ENCODE assay signal across 11 mouse cellular contexts in genomic region chr4:148711323-148711722, GRCm38 (mm10).
A peak's percentile ranks its signal among the peaks of the same experiment; 100 is the strongest.
DNase-seq lines count a peak whose midpoint lies in the region; ATAC-seq lines count a peak whose summit lies in the region.
"Had no signal": no experiment of that assay in that cellular context is flagged by ENCODE, and none has a peak within 500 bp of the region (broad histone marks: within the 10 kb centered on the region; RNA-seq: fewer than 3 reads in every experiment).

No protein-coding gene starts in this region.

- H3K4me1 ChIP-seq in kidney, embryonic 14.5 days (ENCODE audit: control insufficient read depth, insufficient read depth, low read length): peaks cover 17% of the 10 kb centered on the region
- peaks cover 18% of the 10 kb centered on the region for H3K4me1 ChIP-seq in forebrain, embryonic 16.5 days (replicated peaks; ENCODE audit: control insufficient read depth, insufficient read depth, low read length)
- H3K4me1 ChIP-seq in midbrain, embryonic 16.5 days (ENCODE audit: control insufficient read depth, insufficient read depth, low read length): peaks cover 6% of the 10 kb centered on the region

- H3K27me3 ChIP-seq in kidney, embryonic 14.5 days (ENCODE audit: control insufficient read depth, insufficient read depth, low read length): 0 out of 2 replicates have a peak, but pooled peaks cover 2% of the 10 kb centered on the region
- H3K27me3 ChIP-seq in forebrain, embryonic 16.5 days (replicated peaks; ENCODE audit: control insufficient read depth, insufficient read depth, low read length): no peaks in the 10 kb centered on the region
- no peaks in the 10 kb centered on the region for H3K27me3 ChIP-seq in midbrain, embryonic 16.5 days (ENCODE audit: control insufficient read depth, insufficient read depth, low read depth, low read length)

- H3K9me3 ChIP-seq in kidney, embryonic 14.5 days (ENCODE audit: control insufficient read depth, low read length): no peaks in the 10 kb centered on the region
- no peaks in the 10 kb centered on the region for H3K9me3 ChIP-seq in forebrain, embryonic 16.5 days (ENCODE audit: control insufficient read depth, low read length)
- no peaks in the 10 kb centered on the region for H3K9me3 ChIP-seq in midbrain, embryonic 16.5 days (replicated peaks; ENCODE audit: control insufficient read depth, low read length, poor library complexity, severe bottlenecking)
- H3K9me3 ChIP-seq: intestine, embryonic 15.5 days had no signal

- no peak for DNase-seq in kidney, adult 11 months
- DNase-seq in ovary, postnatal 10 days (ENCODE audit: low spot score): no peak
- DNase-seq in adrenal gland, postnatal 25 days: no peak
- no peak for DNase-seq in left cerebral cortex, adult 18-20 months (ENCODE audit: low spot score in 2 of 2)
- DNase-seq: gastrocnemius, postnatal 36 days; liver, postnatal 0 days had no signal

- H3K4me2 ChIP-seq in kidney, embryonic 14.5 days (replicated peaks; ENCODE audit: low read depth, low read length): no peak overlapping the region
- H3K4me2 ChIP-seq in forebrain, embryonic 16.5 days (ENCODE audit: low read length): no peak overlapping the region
- no peak overlapping the region for H3K4me2 ChIP-seq in midbrain, embryonic 16.5 days (ENCODE audit: low read length)
- H3K4me2 ChIP-seq: intestine, embryonic 15.5 days had no signal

- ATAC-seq in kidney, embryonic 14.5 days (ENCODE audit: low FRiP score, low TSS enrichment): peak; percentile 45; the same call in 1 of the 2 replicates
- peak; percentile 28; the same call in 1 of the 2 replicates for ATAC-seq in common myeloid progenitor, adult 5-6 weeks (replicated peaks; ENCODE audit: low read depth, poor library complexity, severe bottlenecking)
- ATAC-seq in forebrain, embryonic 16.5 days: peak; percentile 82
- ATAC-seq in midbrain, embryonic 16.5 days: 0 out of 2 replicates have a peak, but pooled peaks have one; percentile 15
- ATAC-seq: intestine, embryonic 15.5 days; liver, postnatal 0 days had no signal

- no peak overlapping the region for H3K9ac ChIP-seq in kidney, embryonic 14.5 days (ENCODE audit: low read depth, low read length)
- H3K9ac ChIP-seq in forebrain, embryonic 16.5 days (replicated peaks; ENCODE audit: low read depth, low read length): 0 out of 2 replicates have a peak overlapping the region, but pooled peaks have one; percentile 28
- H3K9ac ChIP-seq in midbrain, embryonic 16.5 days (ENCODE audit: low read depth, low read length): no peak overlapping the region
- H3K9ac ChIP-seq: intestine, embryonic 15.5 days; liver, postnatal 0 days had no signal

- no peak overlapping the region for H3K27ac ChIP-seq in kidney, embryonic 14.5 days (ENCODE audit: low read depth, low read length)
- no peak overlapping the region for H3K27ac ChIP-seq in forebrain, embryonic 16.5 days (ENCODE audit: low read length)
- H3K27ac ChIP-seq in midbrain, embryonic 16.5 days (ENCODE audit: low read length): no peak overlapping the region
- H3K27ac ChIP-seq: intestine, embryonic 15.5 days had no signal

- 7% methylated on average over 10 of the region's 10 CpGs for WGBS in kidney, embryonic 14.5 days
- WGBS in forebrain, embryonic 16.5 days: 8% methylated on average over 10 of the region's 10 CpGs
- WGBS in midbrain, embryonic 16.5 days: 9% methylated on average over 10 of the region's 10 CpGs

- H3K4me3 ChIP-seq in kidney, embryonic 14.5 days (ENCODE audit: low read length): no peak overlapping the region
- no peak overlapping the region for H3K4me3 ChIP-seq in forebrain, embryonic 16.5 days (replicated peaks; ENCODE audit: low read length)
- H3K4me3 ChIP-seq in midbrain, embryonic 16.5 days (ENCODE audit: low read depth, low read length): no peak overlapping the region
- H3K4me3 ChIP-seq: intestine, embryonic 15.5 days had no signal

- no peaks in the 10 kb centered on the region for H3K36me3 ChIP-seq in kidney, embryonic 14.5 days (ENCODE audit: control insufficient read depth, insufficient read depth, low read length)
- H3K36me3 ChIP-seq in forebrain, embryonic 16.5 days (ENCODE audit: control insufficient read depth, insufficient read depth): no peaks in the 10 kb centered on the region
- H3K36me3 ChIP-seq in midbrain, embryonic 16.5 days (ENCODE audit: control insufficient read depth, insufficient read depth, low read length): no peaks in the 10 kb centered on the region
- H3K36me3 ChIP-seq: intestine, embryonic 15.5 days had no signal

Comparison
In these comparisons a context has a peak if more than half of its experiments do, and no peak if none do; other contexts are left out.
1. ATAC-seq: peak in every context shown above with its lines; median percentile 82 in forebrain, embryonic 16.5 days; 45 in kidney, embryonic 14.5 days; 28 in common myeloid progenitor, adult 5-6 weeks; 15 in midbrain, embryonic 16.5 days.